Mouse (Mus musculus) E14TG2a.4 (cell line): Measurements from ENCODE around the gene Stat5b.

Experiments used
- CTCF ChIP-seq: conservative IDR thresholded peaks from 2 replicates; pipeline ENCODE4 v1.5.1; 2014; ENCODE audit warnings: low read length
- POU5F1 ChIP-seq: IDR thresholded peaks from 2 replicates; pipeline ENCODE4 v1.6.1; 2014; ENCODE audit warnings: low read length, borderline replicate concordance

- TF ChIP-seq CTCF (no peak), POU5F1 (no peak)
These were observed 24.2 kb downstream of the Stat5b start for GRCm38 (mm10) chr11:100826161-100826866.
